Mouse (Mus musculus): ENCODE results near the gene Zfp641. TPM values are rescaled to one million over a fixed set of nuclear protein-coding genes. Genes with fewer than 3 reads are reported as not detected.

Zfp641 gene
- polyA plus RNA-seq (2014; fragmentation: Illumina TruSeq; extraction: RNeasy Lipid Tissue Mini Kit (QIAGEN cat#74804); ENCODE audit: low replicate concordance), result 0.63 TPM

GRCm38 (mm10) chr15:98295628-98296551, at the start of gene Zfp641:
Zfp641 (minus strand) TSS chr15:98296161.

GRCm38 (mm10) chr15:98340887-98341286, 44.9 kb upstream of the Zfp641 start, which contains the start of gene Olfr284:
Olfr284 (minus strand) TSS chr15:98340987.

GRCm38 (mm10) chr15:98317177-98317724, 21.3 kb upstream of the Zfp641 start, which contains the start of gene Olfr285:
Olfr285 (minus strand) TSS chr15:98317353.

GRCm38 (mm10) chr15:98257193-98257592, 38.8 kb downstream of the Zfp641 start, which contains the start of gene H1fnt:
H1fnt (minus strand) TSS chr15:98257293.

Other genes with a start within 250 kb of the Zfp641 start
- gene Pfkm, start 203.6 kb downstream of the Zfp641 start, polyA plus RNA-seq (2014; fragmentation: Illumina TruSeq; extraction: RNeasy Lipid Tissue Mini Kit (QIAGEN cat#74804); ENCODE audit: low replicate concordance), result 1.2 TPM
- gene Senp1, start 202.4 kb downstream of the Zfp641 start, polyA plus RNA-seq (2014; fragmentation: Illumina TruSeq; extraction: RNeasy Lipid Tissue Mini Kit (QIAGEN cat#74804); ENCODE audit: low replicate concordance), result 24.5 TPM
- gene Asb8, start 130.5 kb downstream of the Zfp641 start, polyA plus RNA-seq (2014; fragmentation: Illumina TruSeq; extraction: RNeasy Lipid Tissue Mini Kit (QIAGEN cat#74804); ENCODE audit: low replicate concordance), result 21.4 TPM
- not detected for gene Ccdc184, start 129.0 kb downstream of the Zfp641 start, polyA plus RNA-seq (2014; fragmentation: Illumina TruSeq; extraction: RNeasy Lipid Tissue Mini Kit (QIAGEN cat#74804); ENCODE audit: low replicate concordance)
- gene Olfr288, start 100.6 kb downstream of the Zfp641 start, polyA plus RNA-seq (2014; fragmentation: Illumina TruSeq; extraction: RNeasy Lipid Tissue Mini Kit (QIAGEN cat#74804); ENCODE audit: low replicate concordance), result not detected
- gene Gm44579, start 75.2 kb downstream of the Zfp641 start, polyA plus RNA-seq (2014; fragmentation: Illumina TruSeq; extraction: RNeasy Lipid Tissue Mini Kit (QIAGEN cat#74804); ENCODE audit: low replicate concordance), result not detected
- not detected for gene Olfr287, start 75.1 kb downstream of the Zfp641 start, polyA plus RNA-seq (2014; fragmentation: Illumina TruSeq; extraction: RNeasy Lipid Tissue Mini Kit (QIAGEN cat#74804); ENCODE audit: low replicate concordance)
- not detected for gene Olfr286, start 61.7 kb downstream of the Zfp641 start, polyA plus RNA-seq (2014; fragmentation: Illumina TruSeq; extraction: RNeasy Lipid Tissue Mini Kit (QIAGEN cat#74804); ENCODE audit: low replicate concordance)
- gene H1fnt, start 38.9 kb downstream of the Zfp641 start, polyA plus RNA-seq (2014; fragmentation: Illumina TruSeq; extraction: RNeasy Lipid Tissue Mini Kit (QIAGEN cat#74804); ENCODE audit: low replicate concordance), result not detected
- not detected for gene Olfr285, start 21.2 kb upstream of the Zfp641 start, polyA plus RNA-seq (2014; fragmentation: Illumina TruSeq; extraction: RNeasy Lipid Tissue Mini Kit (QIAGEN cat#74804); ENCODE audit: low replicate concordance)
- gene Olfr284, start 44.8 kb upstream of the Zfp641 start, polyA plus RNA-seq (2014; fragmentation: Illumina TruSeq; extraction: RNeasy Lipid Tissue Mini Kit (QIAGEN cat#74804); ENCODE audit: low replicate concordance), result not detected
- gene Olfr283, start 84.8 kb upstream of the Zfp641 start, polyA plus RNA-seq (2014; fragmentation: Illumina TruSeq; extraction: RNeasy Lipid Tissue Mini Kit (QIAGEN cat#74804); ENCODE audit: low replicate concordance), result not detected
- not detected for gene Olfr282, start 135.1 kb upstream of the Zfp641 start, polyA plus RNA-seq (2014; fragmentation: Illumina TruSeq; extraction: RNeasy Lipid Tissue Mini Kit (QIAGEN cat#74804); ENCODE audit: low replicate concordance)
- gene Olfr281, start 156.4 kb upstream of the Zfp641 start, polyA plus RNA-seq (2014; fragmentation: Illumina TruSeq; extraction: RNeasy Lipid Tissue Mini Kit (QIAGEN cat#74804); ENCODE audit: low replicate concordance), result not detected
- gene OR5BS1P, start 173.7 kb upstream of the Zfp641 start, polyA plus RNA-seq (2014; fragmentation: Illumina TruSeq; extraction: RNeasy Lipid Tissue Mini Kit (QIAGEN cat#74804); ENCODE audit: low replicate concordance), result not detected
- gene Lalba, start 186.6 kb upstream of the Zfp641 start, polyA plus RNA-seq (2014; fragmentation: Illumina TruSeq; extraction: RNeasy Lipid Tissue Mini Kit (QIAGEN cat#74804); ENCODE audit: low replicate concordance), result not detected
- not detected for gene Olfr279, start 196.2 kb upstream of the Zfp641 start, polyA plus RNA-seq (2014; fragmentation: Illumina TruSeq; extraction: RNeasy Lipid Tissue Mini Kit (QIAGEN cat#74804); ENCODE audit: low replicate concordance)
- 28.5 TPM for gene Kansl2, start 238.1 kb upstream of the Zfp641 start, polyA plus RNA-seq (2014; fragmentation: Illumina TruSeq; extraction: RNeasy Lipid Tissue Mini Kit (QIAGEN cat#74804); ENCODE audit: low replicate concordance)

Measured in small intestine, adult 10 weeks (tissue).